Mouse (Mus musculus): ENCODE results near the gene Mocs1. TPM values are rescaled to one million over a fixed set of nuclear protein-coding genes. Genes with fewer than 3 reads are reported as not detected.
"Not testable (repeated sequence)": the region's sequence is repeated elsewhere in the genome, so short reads cannot be mapped to it uniquely, and the experiment has no call there.

Mocs1 gene
- polyA plus RNA-seq, 1 experiment from 2014 or later = 5.9 TPM

GRCm38 (mm10) chr17:49435081-49435480 is 6.9 kb downstream of the Mocs1 start:
- Histone ChIP-seq H3K4me3 (no peak overlapping the region), H3K27me3 (ENCODE audit: poor library complexity, severe bottlenecking) (no peaks in the 10 kb centered on the region), H3K27ac (no peak overlapping the region), H3K4me1 (peaks cover 12% of the 10 kb centered on the region), H3K36me3 (replicated peaks) (peaks cover 61% of the 10 kb centered on the region), H3K9me3 (0 out of 2 replicates have a peak, but pooled peaks cover 5% of the 10 kb centered on the region)
- WGBS = 93% methylated on average over 10 of the region's 10 CpGs
- no peak for DNase-seq (ENCODE audit: extremely low spot score, low spot score)

- no peak overlapping the region for H3K27ac ChIP-seq
- WGBS = 91% methylated on average over 6 of the region's 6 CpGs
- H3K4me3 ChIP-seq = no peak overlapping the region
- H3K9me3 ChIP-seq = 0 out of 2 replicates have a peak, but pooled peaks cover 5% of the 10 kb centered on the region
- no peaks in the 10 kb centered on the region for H3K27me3 ChIP-seq (ENCODE audit: poor library complexity, severe bottlenecking)
- H3K36me3 ChIP-seq (replicated peaks) = peaks cover 69% of the 10 kb centered on the region
- H3K4me1 ChIP-seq = 0 out of 2 replicates have a peak, but pooled peaks cover 9% of the 10 kb centered on the region
- no peak for DNase-seq (ENCODE audit: extremely low spot score, low spot score)
These were observed 8.5 kb downstream of the Mocs1 start for GRCm38 (mm10) chr17:49436631-49437030.

GRCm38 (mm10) chr17:49437306-49437705 is 9.1 kb downstream of the Mocs1 start:
- H3K4me3 ChIP-seq; H3K27me3 ChIP-seq (ENCODE audit: poor library complexity, severe bottlenecking); H3K4me1 ChIP-seq; H3K27ac ChIP-seq; DNase-seq (ENCODE audit: extremely low spot score, low spot score); H3K9me3 ChIP-seq: not testable (repeated sequence)
- H3K36me3 ChIP-seq (replicated peaks) = peaks cover 69% of the 10 kb centered on the region

- no peak overlapping the region for H3K27ac ChIP-seq
- no peak for DNase-seq (ENCODE audit: extremely low spot score, low spot score)
- no peaks in the 10 kb centered on the region for H3K4me1 ChIP-seq
- no peaks in the 10 kb centered on the region for H3K27me3 ChIP-seq (ENCODE audit: poor library complexity, severe bottlenecking)
- WGBS = 87% methylated on average over 12 of the region's 12 CpGs
- H3K9me3 ChIP-seq = 0 out of 2 replicates have a peak, but pooled peaks cover 5% of the 10 kb centered on the region
- H3K36me3 ChIP-seq (replicated peaks) = peaks cover 59% of the 10 kb centered on the region
- H3K4me3 ChIP-seq = no peak overlapping the region
These were observed 10.8 kb downstream of the Mocs1 start for GRCm38 (mm10) chr17:49438822-49439574.

GRCm38 (mm10) chr17:49439706-49440105 is 11.5 kb downstream of the Mocs1 start:
- WGBS = 89% methylated on average over 4 of the region's 4 CpGs
- Histone ChIP-seq H3K9me3 (0 out of 2 replicates have a peak, but pooled peaks cover 5% of the 10 kb centered on the region), H3K27me3 (ENCODE audit: poor library complexity, severe bottlenecking) (no peaks in the 10 kb centered on the region), H3K4me3 (no peak overlapping the region), H3K36me3 (replicated peaks) (peaks cover 53% of the 10 kb centered on the region), H3K27ac (no peak overlapping the region), H3K4me1 (no peaks in the 10 kb centered on the region)
- DNase-seq (ENCODE audit: extremely low spot score, low spot score) = no peak

GRCm38 (mm10) chr17:49440331-49441130 is 12.4 kb downstream of the Mocs1 start:
- H3K9me3 ChIP-seq = 0 out of 2 replicates have a peak, but pooled peaks cover 3% of the 10 kb centered on the region
- H3K27ac ChIP-seq = no peak overlapping the region
- peaks cover 45% of the 10 kb centered on the region for H3K36me3 ChIP-seq (replicated peaks)
- no peaks in the 10 kb centered on the region for H3K27me3 ChIP-seq (ENCODE audit: poor library complexity, severe bottlenecking)
- no peak for DNase-seq (ENCODE audit: extremely low spot score, low spot score)
- 87% methylated on average over 14 of the region's 14 CpGs for WGBS
- H3K4me3 ChIP-seq = no peak overlapping the region
- H3K4me1 ChIP-seq = no peaks in the 10 kb centered on the region

- not testable (repeated sequence) for H3K27me3 ChIP-seq (ENCODE audit: poor library complexity, severe bottlenecking); H3K4me3 ChIP-seq; DNase-seq (ENCODE audit: extremely low spot score, low spot score); H3K27ac ChIP-seq; H3K4me1 ChIP-seq; H3K9me3 ChIP-seq
- H3K36me3 ChIP-seq (replicated peaks) = peaks cover 27% of the 10 kb centered on the region
- 90% methylated on average over 3 of the region's 3 CpGs for WGBS
These were observed 14.7 kb downstream of the Mocs1 start for GRCm38 (mm10) chr17:49442841-49443240.

GRCm38 (mm10) chr17:49448570-49449229 is 20.5 kb downstream of the Mocs1 start:
- no peaks in the 10 kb centered on the region for H3K27me3 ChIP-seq (ENCODE audit: poor library complexity, severe bottlenecking)
- DNase-seq (ENCODE audit: extremely low spot score, low spot score) = no peak
- 85% methylated on average over 9 of the region's 9 CpGs for WGBS
- H3K36me3 ChIP-seq (replicated peaks) = peaks cover 31% of the 10 kb centered on the region
- H3K27ac ChIP-seq = no peak overlapping the region
- H3K9me3 ChIP-seq = no peaks in the 10 kb centered on the region
- H3K4me3 ChIP-seq = no peak overlapping the region
- H3K4me1 ChIP-seq = peaks cover 5% of the 10 kb centered on the region

- Histone ChIP-seq H3K4me3 (no peak overlapping the region), H3K9me3 (no peaks in the 10 kb centered on the region), H3K27ac (no peak overlapping the region), H3K27me3 (ENCODE audit: poor library complexity, severe bottlenecking) (no peaks in the 10 kb centered on the region), H3K36me3 (replicated peaks) (peaks cover 36% of the 10 kb centered on the region), H3K4me1 (peaks cover 5% of the 10 kb centered on the region)
- DNase-seq (ENCODE audit: extremely low spot score, low spot score) = no peak
- 88% methylated on average over 8 of the region's 8 CpGs for WGBS
These were observed 21.1 kb downstream of the Mocs1 start for GRCm38 (mm10) chr17:49449230-49449608.

- H3K4me1 ChIP-seq = peaks cover 5% of the 10 kb centered on the region
- no peaks in the 10 kb centered on the region for H3K9me3 ChIP-seq
- H3K27ac ChIP-seq = no peak overlapping the region
- no peak overlapping the region for H3K4me3 ChIP-seq
- no peak for DNase-seq (ENCODE audit: extremely low spot score, low spot score)
- WGBS = 93% methylated on average over 6 of the region's 6 CpGs
- H3K36me3 ChIP-seq (replicated peaks) = peaks cover 52% of the 10 kb centered on the region
- H3K27me3 ChIP-seq (ENCODE audit: poor library complexity, severe bottlenecking) = no peaks in the 10 kb centered on the region
These were observed 22.8 kb downstream of the Mocs1 start for GRCm38 (mm10) chr17:49450922-49451321.

GRCm38 (mm10) chr17:49456334-49456733 is 28.2 kb downstream of the Mocs1 start:
- no peaks in the 10 kb centered on the region for H3K27me3 ChIP-seq (ENCODE audit: poor library complexity, severe bottlenecking)
- H3K27ac ChIP-seq = no peak overlapping the region
- H3K4me3 ChIP-seq = no peak overlapping the region
- DNase-seq (ENCODE audit: extremely low spot score, low spot score) = no peak
- 89% methylated on average over 4 of the region's 4 CpGs for WGBS
- peaks cover 30% of the 10 kb centered on the region for H3K36me3 ChIP-seq (replicated peaks)
- H3K9me3 ChIP-seq = no peaks in the 10 kb centered on the region
- H3K4me1 ChIP-seq = peaks cover 5% of the 10 kb centered on the region

- Histone ChIP-seq H3K27me3 (ENCODE audit: poor library complexity, severe bottlenecking) (no peaks in the 10 kb centered on the region), H3K4me1 (peaks cover 5% of the 10 kb centered on the region), H3K4me3 (no peak overlapping the region), H3K36me3 (replicated peaks) (peaks cover 23% of the 10 kb centered on the region), H3K27ac (no peak overlapping the region), H3K9me3 (no peaks in the 10 kb centered on the region)
- WGBS = 88% methylated on average over 3 of the region's 3 CpGs
- no peak for DNase-seq (ENCODE audit: extremely low spot score, low spot score)
These were observed 29.7 kb downstream of the Mocs1 start for GRCm38 (mm10) chr17:49457833-49458232.

All from forebrain, embryonic 10.5 days (tissue).